Mouse (Mus musculus): ENCODE measurements around the gene Arsa.

- TF ChIP-seq ZNF384 (IDR thresholded peaks at IDR 0.05; ENCODE audit: low read depth, low read length), result no peak
- no peak for TF ChIP-seq MXI1 (IDR thresholded peaks at IDR 0.05; ENCODE audit: low read depth, low read length)
- no peak for TF ChIP-seq POLR2A (IDR thresholded peaks at IDR 0.05; ENCODE audit: control insufficient read depth in 1 of 2, insufficient read depth in 1 of 2, low read depth in 1 of 2, low read length in 2 of 2, poor library complexity in 1 of 2)
- no peak for TF ChIP-seq EP300 (IDR thresholded peaks at IDR 0.05; ENCODE audit: low read depth in 1 of 2, low read length in 2 of 2)
- TF ChIP-seq E2F4 (IDR thresholded peaks at IDR 0.05; ENCODE audit: borderline replicate concordance, low read depth, low read length), result no peak
- TF ChIP-seq GATA1 (IDR thresholded peaks at IDR 0.05; ENCODE audit: low read depth, low read length), result no peak
- no peak for TF ChIP-seq MAFK (IDR thresholded peaks at IDR 0.05; ENCODE audit: borderline replicate concordance, low read depth, low read length)
Observed at GRCm38 (mm10) chr15:89477806-89478205, 581 bp upstream of the Arsa start.

Data from MEL (cell line).